Mouse (Mus musculus): ENCODE results near the gene Zfp131.
"Not testable (repeated sequence)": the region's sequence is repeated elsewhere in the genome, so short reads cannot be mapped to it uniquely, and the experiment has no call there.

GRCm38 (mm10) chr13:119836324-119836811, 45.7 kb upstream of the Zfp131 start:
- not testable (repeated sequence) for TF ChIP-seq GATA1, TAL1 (IDR thresholded peaks at IDR 0.05; ENCODE audit: low read length)
